Mouse (Mus musculus) gastrocnemius, adult 8-10 months (tissue): Measurements from ENCODE around the gene Parpbp. TPM values are rescaled to one million over a fixed set of nuclear protein-coding genes. Genes with fewer than 3 reads are reported as not detected.

Source experiments
- total RNA-seq, 4 experiments: library from RNA; stranded (reverse); gene quantifications; 2 replicates each; pipeline ENCODE4 v1.2.4; 2022

Gene Parpbp
- total RNA-seq, 4 experiments from 2014 or later, result not detected

Other genes starting within 250 kb of the Parpbp start
- gene Pmch, start 55.9 kb downstream of the Parpbp start, total RNA-seq, result not detected
- gene Nup37, start 51 bp upstream of the Parpbp start, total RNA-seq, result 1 to 10 TPM; 3.3 to 6.8 (median 6.4) TPM
- 10 to 100 TPM; 26.3 to 30.1 (median 27.5) TPM for gene Washc3, start 54.2 kb upstream of the Parpbp start, total RNA-seq
- 1 to 10 TPM in 3 of 4 experiments, under 1 TPM in 1; 0.58 to 3.1 (median 1.4) TPM for gene Dram1, start 232.1 kb upstream of the Parpbp start, total RNA-seq
- 10 to 100 TPM; 20.3 to 23.6 (median 20.9) TPM for gene Gnptab, start 232.2 kb upstream of the Parpbp start, total RNA-seq